Mouse (Mus musculus) mesoderm, embryonic 11.5 days (tissue): ENCODE measurements around the gene Dlg2.

ENCODE experiments used
- DNase-seq: peaks from one replicate; pipeline ENCODE4 v3.0.0-alpha.2; 2012; ENCODE audit warnings: low read depth, low spot score

The Dlg2 gene

DNA sequence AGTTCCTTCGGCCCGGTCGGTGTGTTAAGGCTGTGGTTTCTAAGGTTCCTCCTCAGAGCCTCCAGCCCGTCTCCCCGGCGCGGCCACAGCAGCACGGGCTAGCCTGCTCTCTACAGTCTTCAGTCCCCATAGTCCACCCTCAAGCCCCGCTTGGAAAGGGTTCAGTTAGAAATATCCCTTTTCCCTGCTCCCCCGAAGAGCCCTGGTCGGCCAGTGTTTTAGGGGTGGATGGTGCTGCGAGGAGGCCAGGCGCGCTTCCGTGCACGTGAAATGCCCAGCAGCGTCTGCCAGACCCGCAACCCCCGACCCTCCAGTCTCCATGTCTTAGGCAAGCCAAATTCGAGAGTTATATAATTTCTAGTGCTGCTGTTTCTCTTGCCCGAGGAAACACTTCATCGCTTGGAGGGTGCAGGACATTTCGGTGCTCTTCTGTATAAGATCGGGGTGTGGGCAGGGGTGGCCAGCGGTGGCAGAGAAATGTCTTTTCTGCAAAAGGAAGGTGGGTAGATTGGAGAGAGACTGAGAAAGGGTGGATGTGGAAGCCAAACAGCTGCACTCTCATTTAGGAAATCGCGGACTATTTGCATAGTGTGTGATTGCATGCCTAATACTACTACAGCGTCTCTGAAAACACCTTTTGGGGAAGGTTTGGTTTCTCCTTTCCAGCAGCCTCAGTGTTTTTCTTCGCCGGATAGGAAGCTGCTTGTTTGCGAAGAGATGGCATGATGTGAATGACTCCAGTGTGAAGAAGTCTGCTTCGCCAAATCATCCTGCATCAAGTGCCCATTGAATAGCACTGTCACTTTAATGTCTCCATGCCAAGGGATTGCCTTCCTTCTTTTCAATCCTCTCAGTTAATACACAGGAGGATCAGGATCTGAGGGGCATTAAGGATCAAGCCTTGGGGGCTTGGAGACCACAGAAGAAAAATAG lies at the start of gene Dlg2:
Dlg2 (plus strand) TSS at position 360 of the 933 bp plus-strand sequence.
- no peak for DNase-seq

DNA sequence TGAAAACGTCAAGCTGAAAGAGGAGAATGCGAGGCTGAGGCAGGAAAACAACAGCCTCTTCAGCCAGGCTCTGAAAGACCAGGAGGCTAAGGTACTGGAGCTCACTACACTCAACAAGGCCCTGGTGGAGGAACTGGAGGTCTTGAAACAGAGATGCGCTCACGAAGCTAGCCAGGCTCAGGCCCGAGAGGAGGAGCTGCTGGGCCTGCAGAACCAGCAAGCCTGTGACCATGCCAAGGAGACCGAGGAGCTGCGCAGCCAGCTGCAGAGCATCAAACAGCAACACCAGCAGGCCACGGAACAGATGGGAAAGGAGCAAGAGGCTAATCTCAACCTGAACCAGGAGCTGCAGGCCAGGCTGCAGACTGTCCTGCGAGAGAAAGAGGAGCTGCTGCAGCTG lies 49.5 kb upstream of the Dlg2 start:
- DNase-seq, result no peak

DNA sequence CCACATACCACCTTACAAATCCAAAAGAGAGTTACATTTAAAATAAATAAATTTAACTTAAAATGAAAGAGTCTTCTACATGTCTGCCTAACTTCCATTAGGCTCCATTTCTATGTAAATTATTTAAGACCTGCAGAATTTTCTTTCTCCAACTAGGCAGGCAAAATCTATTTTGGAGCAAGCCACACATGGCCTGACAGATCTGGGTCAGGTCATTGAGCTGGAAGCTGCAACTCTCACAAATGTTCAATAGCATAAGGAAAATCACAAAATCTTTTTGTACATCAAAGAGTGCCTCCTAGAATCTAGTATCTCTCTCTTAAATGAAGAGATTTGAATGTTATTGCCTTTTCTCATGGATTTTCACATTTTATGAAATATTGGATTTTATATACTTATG lies 44.3 kb upstream of the Dlg2 start:
- no peak for DNase-seq

DNA sequence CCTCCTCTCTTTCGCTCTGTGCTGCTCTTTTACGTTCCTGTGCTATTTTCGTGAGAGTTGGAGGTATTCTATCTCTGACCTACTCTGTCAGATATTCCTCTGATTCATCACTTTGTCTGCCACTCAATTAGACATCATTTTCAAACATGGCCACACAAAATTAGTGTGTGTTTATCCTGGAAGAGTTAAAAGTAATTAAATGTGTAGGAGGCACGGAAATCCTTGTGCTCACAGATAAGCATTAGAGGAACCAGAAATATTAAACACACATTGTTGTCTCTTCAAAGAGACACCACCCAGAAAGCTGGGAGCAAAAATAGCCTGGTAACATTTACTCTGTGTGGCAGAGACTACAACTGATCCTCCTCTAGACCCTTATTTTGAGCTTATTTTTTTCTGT lies 36.4 kb upstream of the Dlg2 start:
- no peak for DNase-seq

DNA sequence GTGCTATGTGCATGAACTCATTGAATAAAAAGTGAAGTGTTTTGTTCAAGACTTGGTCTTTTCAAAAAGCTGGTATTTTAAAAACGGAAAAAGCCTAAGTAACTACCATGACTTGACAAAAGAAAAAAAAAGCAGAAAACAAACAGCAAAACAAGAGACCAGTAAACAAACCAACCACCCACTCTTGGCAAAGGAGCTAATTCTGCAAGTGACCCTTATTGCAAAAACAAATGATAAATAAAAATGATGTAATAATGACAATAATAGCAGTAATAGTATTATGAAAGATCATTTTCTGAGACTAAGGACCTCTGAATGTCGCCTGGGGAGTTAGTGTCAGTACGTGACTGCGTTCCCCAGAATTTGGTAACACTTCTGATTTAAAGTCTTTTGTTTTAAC lies 34.4 kb upstream of the Dlg2 start:
- DNase-seq, result no peak

DNA sequence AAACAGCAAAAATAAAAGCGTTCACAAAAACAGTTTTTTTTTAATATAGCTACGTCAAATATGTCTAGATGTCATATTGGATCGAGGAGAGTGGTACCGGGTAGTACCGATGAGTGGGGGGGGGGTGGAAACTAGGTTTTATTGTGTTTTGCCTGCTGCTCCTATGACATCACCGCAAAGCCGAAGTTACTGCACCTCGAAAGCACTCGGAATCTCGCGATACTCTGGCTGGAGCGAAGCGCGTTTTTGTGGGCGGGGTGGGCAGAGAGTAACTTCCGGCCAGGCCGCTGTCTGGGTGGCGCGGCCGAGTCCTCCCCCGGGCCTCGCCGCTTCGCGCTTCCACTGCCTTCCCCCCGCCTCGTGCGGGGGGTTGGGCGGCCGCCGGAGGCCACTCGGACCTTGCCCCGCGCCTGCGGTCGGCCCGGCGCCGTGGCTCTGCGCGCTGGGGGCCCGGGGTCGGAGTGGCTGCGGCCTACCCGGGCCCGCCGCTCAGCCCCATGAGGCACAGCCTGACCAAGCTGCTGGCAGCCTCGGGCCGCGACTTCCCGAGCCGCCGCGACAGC lies 33.9 kb upstream of the Dlg2 start, which contains the start of gene Crebzf:
Crebzf (plus strand) TSS at position 212 of the 563 bp plus-strand sequence.
- peak; percentile 99 for DNase-seq

DNA sequence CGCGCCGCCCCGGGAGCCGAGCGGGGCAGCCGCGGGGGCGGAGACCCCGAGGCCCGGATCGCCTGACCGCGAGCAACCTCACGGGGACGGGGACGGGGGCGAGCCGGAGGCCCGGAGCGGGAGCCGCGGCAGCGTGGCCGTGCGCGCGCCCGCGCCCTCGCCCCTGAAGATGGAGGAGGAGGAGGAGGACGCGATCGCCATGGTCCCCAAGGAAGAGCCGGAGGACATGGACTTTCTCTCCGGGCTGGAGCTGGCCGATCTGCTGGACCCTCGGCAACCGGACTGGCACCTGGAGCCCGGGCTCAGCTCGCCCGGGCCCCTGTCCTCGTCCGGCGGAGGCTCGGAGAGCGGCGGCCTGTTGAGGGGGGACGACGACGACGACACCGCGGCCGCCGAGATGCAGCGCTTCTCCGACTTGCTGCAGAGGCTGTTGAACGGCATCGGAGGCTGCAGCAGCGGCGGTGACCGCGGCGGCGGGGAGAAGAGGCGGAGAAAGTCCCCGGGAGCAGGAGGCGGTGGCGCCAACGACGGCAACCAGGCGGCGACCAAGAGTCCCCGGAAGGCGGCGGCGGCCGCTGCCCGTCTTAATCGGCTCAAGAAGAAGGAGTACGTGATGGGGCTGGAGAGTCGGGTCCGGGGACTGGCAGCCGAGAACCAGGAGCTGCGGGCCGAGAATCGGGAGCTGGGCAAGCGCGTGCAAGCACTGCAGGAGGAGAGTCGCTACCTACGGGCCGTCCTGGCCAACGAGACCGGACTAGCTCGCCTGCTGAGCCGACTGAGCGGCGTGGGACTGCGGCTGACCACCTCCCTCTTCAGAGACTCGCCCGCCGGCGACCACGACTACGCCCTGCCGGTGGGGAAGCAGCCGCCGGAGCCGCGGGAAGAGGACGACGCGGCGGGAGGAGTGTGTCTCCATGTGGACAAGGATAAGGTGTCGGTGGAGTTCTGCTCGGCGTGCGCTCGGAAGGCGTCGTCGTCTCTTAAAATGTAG lies 33.1 kb upstream of the Dlg2 start:
- DNase-seq, result peak; percentile 62

DNA sequence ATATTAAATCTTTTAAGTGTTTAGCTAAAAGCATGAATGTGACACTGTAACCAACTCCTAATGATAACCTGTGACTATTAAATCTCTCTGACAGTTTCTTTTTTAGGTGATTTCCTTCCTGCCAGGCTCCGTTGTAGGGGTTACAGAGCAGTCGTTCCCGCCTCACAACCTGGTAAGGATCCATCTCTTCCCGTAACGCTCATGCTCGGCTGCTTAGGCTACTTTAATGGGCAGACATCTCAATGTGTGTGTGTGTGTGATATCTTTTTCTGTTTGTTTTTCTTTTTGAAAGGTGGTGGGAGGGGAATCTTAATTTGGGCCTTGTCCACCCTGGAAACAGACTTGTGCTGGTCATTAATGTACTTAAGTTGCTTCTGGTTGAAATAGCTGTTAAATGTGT lies 32.3 kb upstream of the Dlg2 start:
- no peak for DNase-seq

DNA sequence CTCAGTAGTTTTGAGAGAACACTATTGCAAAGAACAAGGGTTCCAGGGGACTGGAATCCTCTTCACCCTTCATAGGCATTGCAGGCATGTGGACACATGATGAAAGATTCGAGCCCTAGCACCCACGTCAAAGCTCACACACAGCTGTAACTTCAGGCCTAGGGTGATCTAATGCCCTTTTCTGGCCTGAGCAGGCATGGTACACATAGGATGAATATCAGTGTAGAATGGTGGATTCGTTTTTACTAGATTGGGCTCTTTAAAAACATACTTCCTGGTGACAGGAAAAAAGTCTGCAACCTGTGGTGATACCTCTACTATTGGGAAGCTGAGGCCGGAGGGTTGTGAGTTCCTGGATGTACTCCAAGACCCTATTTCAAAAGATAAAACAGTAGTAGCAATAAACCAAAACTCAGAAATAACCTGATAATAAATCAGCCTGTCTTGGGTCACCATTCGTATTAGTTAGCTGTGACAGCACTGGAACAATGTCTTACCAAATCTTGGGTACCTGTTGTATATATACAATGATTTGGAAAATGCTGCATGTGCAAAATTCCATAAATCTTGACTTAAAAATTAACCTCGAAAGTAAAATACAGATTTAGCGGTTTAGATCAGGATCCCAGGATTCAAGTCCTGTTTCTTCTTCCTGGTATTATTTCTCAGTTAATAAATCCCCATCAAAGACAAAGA lies 20.2 kb upstream of the Dlg2 start:
- DNase-seq, result no peak

DNA sequence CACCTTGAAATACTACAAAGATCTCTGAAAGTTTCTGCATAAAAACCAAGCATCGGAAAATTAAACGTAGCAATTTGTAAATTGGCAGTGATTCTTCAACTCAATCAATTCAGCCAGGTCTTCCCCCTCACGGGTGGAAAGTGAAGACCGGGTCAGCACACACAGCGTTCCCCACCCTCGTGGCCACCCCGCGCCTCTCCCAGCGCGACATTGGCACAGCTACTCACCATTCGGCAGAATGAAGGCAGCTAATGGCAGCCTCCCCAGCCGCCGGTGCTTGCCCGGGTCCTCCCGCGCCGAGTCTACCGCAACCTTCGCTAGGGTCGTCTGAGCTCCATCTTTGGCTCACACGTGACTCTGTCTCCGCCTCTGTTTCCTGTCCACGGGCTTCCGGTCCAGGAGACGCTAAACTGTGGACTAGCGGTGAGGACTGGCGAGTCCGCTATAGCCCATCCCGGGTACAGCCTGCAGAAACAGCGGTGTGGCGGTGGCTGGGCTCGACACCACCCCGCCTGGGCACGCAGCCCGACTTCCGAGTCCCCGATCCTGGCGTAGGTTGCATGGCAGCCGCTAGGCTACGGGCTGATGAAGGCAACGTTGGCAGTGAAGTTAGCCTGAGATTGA lies 19.5 kb upstream of the Dlg2 start, which contains the start of gene Tmem126a:
Tmem126a (minus strand) TSS at position 385 of the 624 bp plus-strand sequence.
- DNase-seq, result peak; percentile 93

DNA sequence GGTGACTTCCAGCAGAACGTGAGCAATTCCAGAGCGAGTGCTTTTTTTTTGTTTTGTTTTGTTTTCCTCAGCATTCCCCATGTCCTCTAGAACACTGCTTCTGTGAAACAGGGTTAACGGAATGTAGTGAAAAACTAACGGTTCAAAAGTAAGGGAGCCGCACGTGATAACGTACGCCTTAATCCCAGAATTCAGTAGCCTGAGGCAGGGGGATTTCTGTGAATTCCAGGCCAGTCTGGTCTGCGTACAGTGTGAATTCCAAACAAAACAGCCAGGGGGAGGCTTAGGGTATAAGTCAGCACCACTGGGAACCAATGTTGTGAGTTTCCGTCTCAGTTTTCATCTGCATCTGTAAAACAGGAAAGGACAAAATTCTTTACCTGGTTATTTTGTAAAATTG lies 19.0 kb upstream of the Dlg2 start:
- no peak for DNase-seq

DNA sequence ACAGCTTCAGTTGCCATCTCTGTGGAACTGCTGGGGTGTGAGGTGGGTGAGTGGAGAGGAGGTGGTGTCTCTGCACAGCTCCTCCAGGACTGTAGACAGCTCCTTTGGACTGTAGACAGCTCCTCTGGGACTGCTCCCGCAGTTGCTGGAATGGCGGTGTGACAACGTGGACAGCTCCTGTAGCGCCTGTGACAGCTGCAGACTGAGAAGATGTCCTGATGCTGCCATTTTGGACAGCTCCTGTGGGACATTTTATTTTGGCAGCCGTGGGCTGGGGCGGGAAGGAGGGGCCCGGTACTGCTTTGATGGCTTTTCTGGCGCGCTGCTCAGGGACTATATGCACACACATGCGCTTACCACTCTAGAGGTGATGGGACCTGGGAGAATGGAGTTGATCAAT lies 16.1 kb upstream of the Dlg2 start:
- no peak for DNase-seq

DNA sequence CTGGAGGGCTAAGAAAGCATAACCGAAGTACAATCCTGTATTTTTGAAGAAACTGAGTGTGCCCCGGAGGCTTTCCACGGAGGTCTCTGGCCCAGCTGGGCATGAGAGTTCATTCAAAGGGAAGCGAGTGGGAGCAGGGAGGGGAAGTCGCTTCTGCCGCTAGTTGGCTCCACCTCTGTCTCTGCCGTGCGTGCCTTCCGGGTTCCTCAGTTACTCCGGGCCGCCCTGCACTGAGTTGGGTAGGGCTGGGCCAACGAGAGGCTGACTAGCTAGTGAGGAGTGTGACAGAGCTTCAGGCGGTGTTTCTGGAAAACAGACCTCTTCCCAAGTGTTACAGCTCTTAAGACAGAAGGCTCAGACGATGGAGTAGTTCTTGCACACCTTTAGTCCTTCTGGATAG lies 15.5 kb upstream of the Dlg2 start:
- no peak for DNase-seq

DNA sequence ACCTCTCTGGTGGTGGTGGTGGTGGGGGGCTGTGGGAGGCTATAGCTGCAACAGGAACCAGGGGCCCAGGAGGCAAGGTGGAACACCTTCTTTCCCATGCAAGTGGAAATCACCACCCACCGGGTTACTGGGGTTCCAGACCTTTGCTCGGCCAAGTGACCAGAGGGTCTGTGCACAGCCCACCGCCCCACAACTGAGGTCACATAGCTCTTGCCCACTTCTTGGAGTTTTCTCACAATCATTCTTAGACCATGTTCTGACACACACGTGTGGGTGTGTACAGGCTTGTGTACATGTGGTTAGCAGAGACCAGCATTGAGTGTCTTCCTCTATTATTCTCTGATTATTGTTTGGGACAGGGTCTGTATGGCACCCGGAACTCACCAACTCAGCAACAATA lies 15.0 kb upstream of the Dlg2 start:
- no peak for DNase-seq

DNA sequence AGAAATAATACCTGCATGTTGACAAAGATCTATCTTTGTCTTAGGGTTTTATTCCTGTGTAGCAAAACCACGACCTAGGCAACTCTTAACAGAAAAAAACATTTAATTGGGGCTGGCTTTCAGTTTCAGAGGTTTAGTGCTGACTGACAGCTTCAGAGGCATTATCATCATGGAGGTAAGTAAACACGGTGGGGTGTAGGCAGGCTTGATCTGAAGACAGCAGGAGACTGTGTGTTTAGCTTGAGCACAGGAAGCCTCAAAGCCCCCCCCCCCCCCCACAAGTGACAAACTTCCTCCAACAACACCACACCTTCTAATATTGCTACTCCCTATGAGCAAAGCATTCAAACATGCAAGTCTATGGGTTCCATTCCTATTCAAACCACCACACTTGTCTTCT lies 3.0 kb upstream of the Dlg2 start:
- no peak for DNase-seq

DNA sequence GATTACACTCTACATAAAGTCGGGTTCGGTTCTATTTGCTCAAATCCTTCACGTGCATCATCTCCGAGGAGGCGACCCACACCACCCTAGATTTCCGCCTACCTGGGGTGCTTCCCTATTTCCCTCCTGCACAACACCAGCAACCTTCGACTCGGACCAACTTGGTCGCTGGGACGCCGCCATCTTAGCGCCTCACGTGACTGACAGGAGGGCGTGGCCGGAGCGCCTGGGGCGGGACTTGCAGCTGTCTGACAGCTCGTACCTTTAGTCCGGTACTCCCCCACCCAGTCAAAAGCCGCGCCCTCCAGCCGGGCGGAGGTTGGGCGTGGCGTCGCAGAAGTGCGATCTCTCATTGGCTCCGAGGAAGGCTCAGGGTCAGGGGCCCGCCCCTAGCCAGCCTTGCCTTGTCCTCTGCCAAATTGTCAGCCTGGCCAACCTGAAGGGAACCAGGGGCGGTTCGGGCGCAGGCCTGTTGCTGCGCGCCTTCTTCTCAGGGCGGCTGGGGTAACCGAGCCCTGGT lies 619 bp upstream of the Dlg2 start, which contains the start of gene Tmem126b:
Tmem126b (minus strand) TSS at position 209 of the 520 bp plus-strand sequence.
- peak; percentile 98 for DNase-seq

DNA sequence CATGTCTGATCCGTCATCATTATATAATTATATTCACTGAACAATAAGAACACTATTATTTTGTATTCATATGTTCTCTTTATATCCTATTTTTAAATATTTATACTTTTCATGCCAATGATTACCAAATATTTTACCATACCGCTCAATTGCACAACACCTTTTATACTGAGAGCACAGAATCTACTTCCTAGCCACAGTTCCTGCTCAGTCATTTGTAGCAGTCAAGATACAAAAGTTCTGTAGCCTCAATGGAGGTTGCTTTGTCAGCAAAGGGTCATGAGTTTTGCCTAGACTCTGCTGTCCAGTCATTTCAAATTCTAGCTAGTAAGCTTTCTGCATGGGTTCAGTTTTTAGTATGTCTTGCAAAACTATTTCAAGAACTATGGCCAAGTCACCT lies 6.1 kb downstream of the Dlg2 start:
- DNase-seq, result no peak

DNA sequence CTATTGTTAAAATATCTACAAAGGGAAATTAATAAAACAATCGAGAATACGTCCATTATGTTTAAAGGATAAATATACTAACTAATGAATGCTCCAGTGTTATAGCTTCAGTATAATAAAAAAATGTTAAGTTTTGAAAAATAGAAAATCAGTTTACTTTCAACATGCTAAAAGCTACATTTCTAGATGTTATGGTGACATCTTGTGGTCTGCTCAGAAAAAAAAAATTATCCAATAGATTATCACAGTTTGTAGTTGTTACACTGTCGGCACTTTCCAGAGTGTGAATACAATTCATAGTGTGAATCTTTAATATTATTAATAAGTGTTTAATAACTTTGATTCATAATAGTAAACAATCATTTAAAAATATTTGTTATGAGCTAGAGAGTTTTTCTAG lies 31.7 kb downstream of the Dlg2 start:
- DNase-seq, result no peak

DNA sequence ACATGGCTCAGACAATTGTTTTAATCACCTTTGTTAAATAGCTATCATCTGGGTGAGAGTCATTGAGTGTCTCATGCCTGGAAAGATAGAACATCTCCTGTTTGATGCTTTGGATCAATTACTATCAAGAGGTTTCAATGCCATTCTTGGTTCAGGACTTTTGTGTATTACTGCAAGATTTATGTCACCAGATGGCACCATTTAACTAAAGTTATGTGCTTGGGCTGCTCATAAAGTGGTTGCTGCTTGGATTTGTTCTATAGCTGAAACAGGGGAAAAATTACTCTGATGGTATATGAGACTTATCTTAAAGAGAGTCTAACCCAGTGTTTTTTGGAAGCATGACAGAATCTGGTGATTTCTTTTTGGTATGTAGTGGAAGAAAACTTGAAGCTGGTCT lies 35.8 kb downstream of the Dlg2 start:
- peak; percentile 4 for DNase-seq
